Mouse (Mus musculus): ENCODE measurements around the gene A830005F24Rik.
A peak's percentile ranks its signal among the peaks of the same experiment; 100 is the strongest.
"Not testable (repeated sequence)": the region's sequence is repeated elsewhere in the genome, so short reads cannot be mapped to it uniquely, and the experiment has no call there.

The A830005F24Rik gene

GRCm38 (mm10) chr13:48497693-48498221 is 15.6 kb upstream of the A830005F24Rik start:
- Histone ChIP-seq H3K36me3 (ENCODE audit: insufficient read depth, low read length) (peaks cover 14% of the 10 kb centered on the region; the same call in 1 of the 2 replicates), H3K9me3 (ENCODE audit: low read length) (no peaks in the 10 kb centered on the region), H3K4me3 (replicated peaks; ENCODE audit: low read length) (peak overlapping the region; percentile 59), H3K4me1 (replicated peaks; ENCODE audit: low read depth, low read length) (peaks cover 4% of the 10 kb centered on the region), H3K27me3 (ENCODE audit: insufficient read depth, low read length) (no peaks in the 10 kb centered on the region)
- no peak for TF ChIP-seq POU5F1 (IDR thresholded peaks at IDR 0.05; ENCODE audit: borderline replicate concordance, low read length)
- TF ChIP-seq CTCF (conservative IDR thresholded peaks at IDR 0.05; ENCODE audit: low read length): peak; percentile 96

GRCm38 (mm10) chr13:48498676-48499075 is 14.7 kb upstream of the A830005F24Rik start:
- Histone ChIP-seq H3K4me1 (replicated peaks; ENCODE audit: low read depth, low read length) (peaks cover 4% of the 10 kb centered on the region), H3K4me3 (replicated peaks; ENCODE audit: low read length) (no peak overlapping the region), H3K36me3 (ENCODE audit: insufficient read depth, low read length) (peaks cover 17% of the 10 kb centered on the region), H3K9me3 (ENCODE audit: low read length) (peaks cover 4% of the 10 kb centered on the region; the same call in 1 of the 2 replicates), H3K27me3 (ENCODE audit: insufficient read depth, low read length) (no peaks in the 10 kb centered on the region)
- TF ChIP-seq CTCF (conservative IDR thresholded peaks at IDR 0.05; ENCODE audit: low read length): no peak
- no peak for TF ChIP-seq NANOG (IDR thresholded peaks at IDR 0.05; ENCODE audit: borderline replicate concordance, low read length)
- TF ChIP-seq POU5F1 (IDR thresholded peaks at IDR 0.05; ENCODE audit: borderline replicate concordance, low read length): no peak

DNA sequence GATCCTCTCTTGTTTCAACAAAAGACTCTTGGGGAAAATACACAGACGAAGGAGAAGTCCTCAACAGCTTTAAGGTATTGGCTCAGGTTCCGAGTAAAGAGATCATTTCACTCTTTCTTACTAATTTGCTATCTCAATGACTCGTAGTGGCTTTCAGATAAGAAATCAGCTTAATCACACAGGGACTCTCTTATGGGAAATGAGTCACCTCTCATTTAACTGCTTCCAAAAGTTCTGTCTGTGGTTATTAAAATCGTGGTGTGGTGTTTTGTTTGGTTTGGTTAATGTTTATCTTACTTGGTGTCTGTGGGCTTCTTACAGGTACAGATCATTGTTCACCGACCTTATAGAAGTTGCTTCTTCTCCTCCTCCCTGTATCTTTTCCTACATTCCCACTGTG is 10.9 kb upstream of the A830005F24Rik start:
- Histone ChIP-seq H3K4me3 (replicated peaks; ENCODE audit: low read length) (no peak overlapping the region), H3K36me3 (ENCODE audit: insufficient read depth, low read length) (peaks cover 41% of the 10 kb centered on the region), H3K9me3 (ENCODE audit: low read length) (peaks cover 4% of the 10 kb centered on the region; the same call in 1 of the 2 replicates), H3K27me3 (ENCODE audit: insufficient read depth, low read length) (no peaks in the 10 kb centered on the region), H3K4me1 (replicated peaks; ENCODE audit: low read depth, low read length) (peaks cover 2% of the 10 kb centered on the region)
- TF ChIP-seq POU5F1 (IDR thresholded peaks at IDR 0.05; ENCODE audit: borderline replicate concordance, low read length): no peak
- no peak for TF ChIP-seq CTCF (conservative IDR thresholded peaks at IDR 0.05; ENCODE audit: low read length)
- no peak for TF ChIP-seq NANOG (IDR thresholded peaks at IDR 0.05; ENCODE audit: borderline replicate concordance, low read length)

DNA sequence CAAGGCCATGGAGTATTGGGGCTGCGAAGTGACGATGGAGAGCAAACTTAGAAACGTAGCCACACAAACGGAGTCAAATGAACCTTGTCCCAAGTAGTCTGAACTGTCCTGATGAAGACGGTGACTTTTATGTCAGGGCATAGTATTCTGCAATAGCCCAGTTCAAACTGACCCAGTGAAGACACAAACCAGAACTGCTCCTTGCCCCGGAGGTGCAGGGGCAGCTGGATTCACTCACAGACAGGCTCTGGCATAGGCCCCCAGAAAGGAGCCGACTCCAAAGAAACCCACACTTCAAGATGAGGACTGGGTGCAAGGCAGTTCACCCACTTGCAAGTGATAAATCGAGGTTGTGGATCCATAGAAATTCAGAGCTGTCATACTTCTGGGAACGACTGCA is 4.7 kb upstream of the A830005F24Rik start:
- Histone ChIP-seq H3K9me3 (ENCODE audit: low read length) (peaks cover under 1% of the 10 kb centered on the region; the same call in 1 of the 2 replicates), H3K36me3 (ENCODE audit: insufficient read depth, low read length) (peaks cover 29% of the 10 kb centered on the region), H3K27me3 (ENCODE audit: insufficient read depth, low read length) (no peaks in the 10 kb centered on the region), H3K4me3 (replicated peaks; ENCODE audit: low read length) (no peak overlapping the region), H3K4me1 (replicated peaks; ENCODE audit: low read depth, low read length) (peaks cover 11% of the 10 kb centered on the region)
- TF ChIP-seq CTCF (conservative IDR thresholded peaks at IDR 0.05; ENCODE audit: low read length): no peak
- TF ChIP-seq POU5F1 (IDR thresholded peaks at IDR 0.05; ENCODE audit: borderline replicate concordance, low read length): no peak
- TF ChIP-seq NANOG (IDR thresholded peaks at IDR 0.05; ENCODE audit: borderline replicate concordance, low read length): no peak

DNA sequence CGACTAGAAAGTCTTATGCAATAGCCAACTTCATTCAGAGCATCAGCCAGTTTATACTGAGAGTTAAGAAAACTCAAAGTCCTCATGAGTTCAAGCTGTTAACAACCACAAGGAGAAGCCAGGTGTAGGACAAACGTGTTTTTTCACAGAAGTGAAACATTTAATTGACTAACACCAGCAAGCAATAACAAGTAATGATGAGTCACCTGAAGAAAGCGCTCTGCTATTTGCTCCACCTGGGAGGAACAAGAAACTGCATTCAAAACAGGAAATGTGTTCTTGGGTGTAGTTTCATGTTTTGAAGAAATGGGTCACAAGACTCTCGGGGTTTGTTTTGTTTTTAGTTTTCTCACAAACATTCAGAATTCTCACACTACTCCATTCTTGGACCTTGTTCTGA is 2.5 kb downstream of the A830005F24Rik start:
- peaks cover 15% of the 10 kb centered on the region for H3K4me1 ChIP-seq (replicated peaks; ENCODE audit: low read depth, low read length)
- H3K9me3 ChIP-seq (ENCODE audit: low read length): no peaks in the 10 kb centered on the region
- H3K36me3 ChIP-seq (ENCODE audit: insufficient read depth, low read length): no peaks in the 10 kb centered on the region
- 0 out of 2 replicates have a peak, but pooled peaks cover 2% of the 10 kb centered on the region for H3K27me3 ChIP-seq (ENCODE audit: insufficient read depth, low read length)
- no peak overlapping the region for H3K4me3 ChIP-seq (replicated peaks; ENCODE audit: low read length)
- TF ChIP-seq CTCF (conservative IDR thresholded peaks at IDR 0.05; ENCODE audit: low read length) (no peak), POU5F1 (IDR thresholded peaks at IDR 0.05; ENCODE audit: borderline replicate concordance, low read length) (no peak), NANOG (IDR thresholded peaks at IDR 0.05; ENCODE audit: borderline replicate concordance, low read length) (no peak)

DNA sequence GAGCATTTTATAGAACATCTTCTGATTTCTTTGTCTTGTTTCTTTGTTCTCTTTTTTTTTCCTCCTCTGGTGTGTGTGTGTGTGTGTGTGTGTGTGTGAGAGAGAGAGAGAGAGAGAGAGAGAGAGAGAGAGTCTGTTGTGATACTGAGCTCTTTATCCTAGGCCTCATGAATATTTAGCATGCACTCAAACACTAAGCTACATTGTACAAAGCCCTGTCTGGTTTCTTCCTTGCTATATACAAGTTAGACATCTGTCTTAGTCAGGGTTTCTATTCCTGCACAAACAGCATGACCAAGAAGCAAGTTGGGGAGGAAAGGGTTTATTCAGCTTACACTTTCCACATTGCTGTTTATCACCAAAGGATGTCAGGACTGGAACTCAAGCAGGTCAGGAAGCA is 5.8 kb downstream of the A830005F24Rik start:
- not testable (repeated sequence) for H3K9me3 ChIP-seq (ENCODE audit: low read length); H3K4me1 ChIP-seq (replicated peaks; ENCODE audit: low read depth, low read length); H3K27me3 ChIP-seq (ENCODE audit: insufficient read depth, low read length); H3K4me3 ChIP-seq (replicated peaks; ENCODE audit: low read length); H3K36me3 ChIP-seq (ENCODE audit: insufficient read depth, low read length)

DNA sequence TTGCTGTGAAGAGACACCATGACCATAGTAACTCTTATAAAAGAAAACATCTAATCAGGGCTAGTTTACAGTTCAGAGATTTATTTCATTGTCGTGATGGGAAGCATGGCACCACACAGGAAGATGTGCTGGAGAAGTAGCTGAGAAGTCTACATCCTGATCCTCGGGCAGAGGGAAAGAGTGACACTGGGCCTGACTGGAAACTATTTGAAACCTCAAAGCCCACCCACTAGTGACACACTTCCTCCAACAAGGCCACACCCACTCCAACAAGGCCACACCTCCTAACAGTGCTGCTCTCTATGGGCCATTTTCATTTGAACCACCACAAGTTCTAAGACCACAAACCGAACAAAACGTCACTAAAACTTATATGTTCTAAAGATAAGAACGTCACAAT is 12.4 kb downstream of the A830005F24Rik start:
- Histone ChIP-seq H3K4me3 (replicated peaks; ENCODE audit: low read length) (no peak overlapping the region), H3K36me3 (ENCODE audit: insufficient read depth, low read length) (no peaks in the 10 kb centered on the region), H3K4me1 (replicated peaks; ENCODE audit: low read depth, low read length) (peaks cover 30% of the 10 kb centered on the region), H3K27me3 (ENCODE audit: insufficient read depth, low read length) (0 out of 2 replicates have a peak, but pooled peaks cover 4% of the 10 kb centered on the region), H3K9me3 (ENCODE audit: low read length) (no peaks in the 10 kb centered on the region)
- TF ChIP-seq POU5F1 (IDR thresholded peaks at IDR 0.05; ENCODE audit: borderline replicate concordance, low read length): no peak
- TF ChIP-seq CTCF (conservative IDR thresholded peaks at IDR 0.05; ENCODE audit: low read length): no peak
- TF ChIP-seq NANOG (IDR thresholded peaks at IDR 0.05; ENCODE audit: borderline replicate concordance, low read length): no peak

GRCm38 (mm10) chr13:48528123-48528871 is 14.9 kb downstream of the A830005F24Rik start:
- Histone ChIP-seq H3K4me1 (replicated peaks; ENCODE audit: low read depth, low read length) (peaks cover 30% of the 10 kb centered on the region), H3K9me3 (ENCODE audit: low read length) (no peaks in the 10 kb centered on the region), H3K36me3 (ENCODE audit: insufficient read depth, low read length) (peaks cover 2% of the 10 kb centered on the region; the same call in 1 of the 2 replicates), H3K27me3 (ENCODE audit: insufficient read depth, low read length) (no peaks in the 10 kb centered on the region), H3K4me3 (replicated peaks; ENCODE audit: low read length) (no peak overlapping the region)
- no peak for TF ChIP-seq NANOG (IDR thresholded peaks at IDR 0.05; ENCODE audit: borderline replicate concordance, low read length)
- TF ChIP-seq CTCF (conservative IDR thresholded peaks at IDR 0.05; ENCODE audit: low read length): peak; percentile 61

DNA sequence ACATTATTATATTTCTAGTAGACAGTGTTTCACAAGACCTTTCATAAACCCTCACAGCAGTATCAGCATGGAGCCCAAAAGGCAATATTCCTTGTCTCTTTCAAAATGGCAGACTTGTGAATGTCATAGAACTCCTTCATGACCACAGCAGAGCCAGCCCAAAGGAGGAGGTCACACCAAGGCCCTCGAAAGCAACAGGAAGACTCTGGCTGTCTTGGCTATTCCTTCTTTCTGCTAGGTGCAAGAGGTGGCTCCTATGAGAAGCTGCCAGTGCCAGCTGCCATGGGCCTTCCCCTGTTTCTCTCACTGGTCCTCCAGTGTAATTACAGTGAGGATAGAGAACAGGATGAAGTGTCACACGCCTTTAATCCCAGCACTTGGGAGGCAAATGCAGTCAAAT is 15.7 kb downstream of the A830005F24Rik start:
- Histone ChIP-seq H3K4me3 (replicated peaks; ENCODE audit: low read length) (no peak overlapping the region), H3K27me3 (ENCODE audit: insufficient read depth, low read length) (no peaks in the 10 kb centered on the region), H3K36me3 (ENCODE audit: insufficient read depth, low read length) (peaks cover 7% of the 10 kb centered on the region), H3K4me1 (replicated peaks; ENCODE audit: low read depth, low read length) (peaks cover 30% of the 10 kb centered on the region), H3K9me3 (ENCODE audit: low read length) (no peaks in the 10 kb centered on the region)
- TF ChIP-seq NANOG (IDR thresholded peaks at IDR 0.05; ENCODE audit: borderline replicate concordance, low read length) (no peak), CTCF (conservative IDR thresholded peaks at IDR 0.05; ENCODE audit: low read length) (no peak), POU5F1 (IDR thresholded peaks at IDR 0.05; ENCODE audit: borderline replicate concordance, low read length) (no peak)
